Mouse (Mus musculus) natural killer cell, adult 2 months (primary cell): ENCODE measurements around the gene Gabbr2.

Experiments
- DNase-seq, 2 experiments: peaks; one replicate each; pipeline ENCODE4 v3.0.0; 2022; ENCODE audit warnings: low spot score in 2 of 2

Gene Gabbr2

DNA sequence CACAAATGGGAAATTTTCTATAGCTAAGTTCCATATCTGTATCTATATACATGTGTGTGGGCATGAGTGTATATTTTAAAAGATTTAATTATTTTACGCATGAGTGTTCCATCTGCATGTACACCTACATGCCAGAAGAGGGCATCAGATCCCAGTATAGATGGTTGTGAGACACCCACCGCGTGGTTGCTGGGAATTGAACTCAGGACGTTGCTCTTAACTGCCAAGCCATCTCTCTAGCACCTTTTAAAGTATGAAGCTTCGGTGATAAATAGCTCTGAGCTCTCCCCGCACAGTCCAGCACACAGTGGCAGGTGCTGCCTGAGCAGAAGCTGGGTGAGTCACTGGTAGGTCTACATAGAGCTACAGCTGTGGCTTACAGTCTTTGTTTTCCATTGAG is 374.3 kb downstream of the Gabbr2 start:
- no peak for DNase-seq

DNA sequence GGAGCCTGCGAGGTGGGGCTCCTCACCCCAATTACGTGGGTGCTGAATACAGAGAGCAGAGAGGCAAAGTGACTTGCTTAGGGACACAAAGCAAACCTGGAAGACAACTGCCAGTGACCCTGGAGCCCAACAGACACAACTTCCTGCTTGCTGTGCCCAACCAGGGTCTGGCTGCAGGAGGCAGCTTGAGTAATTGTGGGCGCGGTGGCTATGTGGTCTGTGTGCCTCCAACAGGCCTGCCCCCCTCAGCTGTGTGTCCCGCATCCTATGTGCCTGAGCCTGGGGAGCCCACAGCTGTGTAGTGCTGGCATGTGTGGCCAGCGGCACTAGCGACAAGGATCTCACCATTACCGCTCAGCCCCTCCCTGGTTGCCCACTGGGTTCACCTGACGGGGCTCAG is 377.0 kb downstream of the Gabbr2 start:
- DNase-seq: no peak

DNA sequence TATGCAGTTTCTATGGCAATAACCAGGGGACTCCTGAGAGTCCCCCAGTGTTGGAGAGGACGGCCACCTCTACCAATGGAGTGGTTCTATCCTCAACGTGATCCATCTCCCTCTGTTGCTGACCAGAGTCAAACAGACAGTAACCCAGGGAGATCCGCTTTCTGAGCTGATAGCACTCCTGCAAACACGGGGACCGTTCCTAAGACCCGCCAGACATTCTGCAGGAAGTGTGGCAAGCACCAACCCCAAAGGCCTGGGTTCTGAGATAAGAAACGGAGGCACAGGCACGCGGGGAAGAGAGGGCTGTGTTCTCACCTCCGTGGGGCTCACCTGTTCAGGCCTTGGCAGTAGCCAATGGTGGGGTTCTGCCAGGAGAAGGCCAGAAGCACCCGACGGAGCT is 378.1 kb downstream of the Gabbr2 start:
- DNase-seq: no peak
